Mouse (Mus musculus) stomach, postnatal 0 days (tissue): ENCODE data around the gene Pik3c2a.

Experiments used
- CTCF ChIP-seq: IDR thresholded peaks from 2 replicates; pipeline ENCODE4 v1.5.1; 2016; ENCODE audit warnings: antibody characterized with exemption, low read depth, mild to moderate bottlenecking, moderate library complexity
- EP300 ChIP-seq: optimal IDR thresholded peaks from 2 replicates; pipeline ENCODE3; 2016; ENCODE audit warnings: antibody characterized with exemption

DNA sequence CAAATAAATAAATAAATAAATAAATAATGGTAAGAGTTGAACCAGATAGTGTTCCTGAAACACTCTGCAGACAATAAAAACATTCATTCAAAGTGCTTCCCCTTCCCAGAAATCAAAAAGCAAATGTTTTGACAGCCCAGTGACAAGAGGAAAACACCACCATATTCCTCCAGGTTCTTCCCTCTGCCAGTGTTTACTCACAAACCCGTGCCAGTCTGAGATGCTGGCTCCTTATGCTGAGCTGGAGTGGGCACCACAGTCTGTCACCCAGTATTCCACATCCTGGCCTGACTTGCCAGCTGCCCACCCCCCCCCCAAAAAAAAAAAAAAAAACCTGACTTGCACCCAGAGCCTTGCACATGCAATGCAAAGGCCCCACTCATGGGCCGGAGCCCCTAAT is 144.4 kb downstream of the Pik3c2a start:
- no peak for TF ChIP-seq EP300
- no peak for TF ChIP-seq CTCF
